Mouse (Mus musculus) intestine, embryonic 14.5 days (tissue): ENCODE results near the gene Mef2a. TPM values are rescaled to one million over a fixed set of nuclear protein-coding genes. Genes with fewer than 3 reads are reported as not detected.

Source experiments
- ATAC-seq: fragments of 200-750 bp; cut with Nextera tagmentation; replicated peaks from 2 replicates; pipeline ENCODE4 v1.8.0; 2017; ENCODE audit warnings: low read depth, moderate number of reproducible peaks, moderate TSS enrichment, moderate library complexity; ENCODE audit not compliant: low FRiP score, low TSS enrichment
- DNase-seq: peaks from one replicate; pipeline ENCODE4 v3.0.0-alpha.2; 2018; ENCODE audit warnings: low spot score
- H3K27ac ChIP-seq: fragments of 300-500 bp; sonication (generic); 2 replicates; pipeline ENCODE4 v1.5.1; 2014; ENCODE audit warnings: low read depth, mild to moderate bottlenecking, control low read depth
- H3K27me3 ChIP-seq: fragments of 300-500 bp; sonication (generic); replicated peaks from 2 replicates; pipeline ENCODE4 v1.6.1; 2014; ENCODE audit warnings: low read length, control low read depth; ENCODE audit not compliant: control insufficient read depth, insufficient read depth
- H3K36me3 ChIP-seq: fragments of 300-500 bp; sonication (generic); 2 replicates; pipeline ENCODE4 v1.6.1; 2014; ENCODE audit warnings: low read length, control low read depth; ENCODE audit not compliant: control insufficient read depth, insufficient read depth
- H3K4me1 ChIP-seq: fragments of 300-500 bp; sonication (generic); replicated peaks from 2 replicates; pipeline ENCODE4 v1.6.1; 2014; ENCODE audit warnings: low read length, control low read depth, mixed read lengths; ENCODE audit not compliant: control insufficient read depth, insufficient read depth
- H3K4me2 ChIP-seq: fragments of 300-500 bp; sonication (generic); 2 replicates; pipeline ENCODE4 v1.6.1; 2014; ENCODE audit warnings: low read length
- H3K4me3 ChIP-seq: fragments of 300-500 bp; sonication (generic); 2 replicates; pipeline ENCODE4 v1.5.1; 2014; ENCODE audit warnings: low read depth, low read length, control low read depth, mixed read lengths
- H3K9ac ChIP-seq: fragments of 300-500 bp; sonication (generic); 2 replicates; pipeline ENCODE4 v1.6.1; 2014; ENCODE audit warnings: mild to moderate bottlenecking, low read length
- H3K9me3 ChIP-seq: fragments of 300-500 bp; sonication (generic); 2 replicates; pipeline ENCODE4 v1.6.1; 2016; ENCODE audit warnings: low read length, control low read depth; ENCODE audit not compliant: control insufficient read depth
- WGBS: fragments of 180-500 bp; shearing (Covaris S2); extraction: QIAGEN DNeasy Blood & Tissue Kit; methylation state at CpG from one replicate; pipeline ENCODE4 v1.1.7; 2014; 5-methylcytosine and 5-hydroxymethylcytosine counted together
- polyA plus RNA-seq: library from polyadenylated mRNA; unstranded; fragments of >200 nt; fragmentation: Nextera tagmentation; extraction: Ambion mirVana; gene quantifications from 2 replicates; pipeline ENCODE4 v1.2.1, GENCODE M21; 2014

Gene Mef2a
- polyA plus RNA-seq, 1 experiment from 2014 or later = 35.3 TPM

GRCm38 (mm10) chr7:67217025-67217424 is 155.6 kb downstream of the Mef2a start:
- Histone ChIP-seq H3K9me3 (no peaks in the 10 kb centered on the region), H3K27ac (no peak overlapping the region), H3K4me2 (no peak overlapping the region), H3K27me3 (no peaks in the 10 kb centered on the region), H3K4me1 (no peaks in the 10 kb centered on the region), H3K4me3 (no peak overlapping the region), H3K9ac (no peak overlapping the region), H3K36me3 (no peaks in the 10 kb centered on the region)
- WGBS = 74% methylated on average over 3 of the region's 3 CpGs
- ATAC-seq = peak; percentile 33; the same call in 1 of the 2 replicates
- DNase-seq = peak; percentile 79

GRCm38 (mm10) chr7:67216351-67216750 is 156.3 kb downstream of the Mef2a start:
- no peak overlapping the region for H3K4me3 ChIP-seq
- DNase-seq (no peak), ATAC-seq (no peak)
- no peak overlapping the region for H3K9ac ChIP-seq
- WGBS = 79% methylated on average over 6 of the region's 6 CpGs
- no peak overlapping the region for H3K4me2 ChIP-seq
- no peaks in the 10 kb centered on the region for H3K9me3 ChIP-seq
- H3K4me1 ChIP-seq = no peaks in the 10 kb centered on the region
- H3K36me3 ChIP-seq = no peaks in the 10 kb centered on the region
- no peak overlapping the region for H3K27ac ChIP-seq
- no peaks in the 10 kb centered on the region for H3K27me3 ChIP-seq

GRCm38 (mm10) chr7:67213589-67213988 is 159.1 kb downstream of the Mef2a start:
- DNase-seq = no peak
- 81% methylated on average over 1 of the region's 1 CpGs for WGBS
- ATAC-seq = no peak
- no peaks in the 10 kb centered on the region for H3K27me3 ChIP-seq
- H3K4me3 ChIP-seq = no peak overlapping the region
- H3K27ac ChIP-seq = no peak overlapping the region
- H3K36me3 ChIP-seq = no peaks in the 10 kb centered on the region
- H3K9me3 ChIP-seq = no peaks in the 10 kb centered on the region
- no peak overlapping the region for H3K9ac ChIP-seq
- no peak overlapping the region for H3K4me2 ChIP-seq
- no peaks in the 10 kb centered on the region for H3K4me1 ChIP-seq

- H3K9me3 ChIP-seq = no peaks in the 10 kb centered on the region
- no peak overlapping the region for H3K4me2 ChIP-seq
- ATAC-seq (no peak), DNase-seq (no peak)
- no peaks in the 10 kb centered on the region for H3K36me3 ChIP-seq
- no peaks in the 10 kb centered on the region for H3K27me3 ChIP-seq
- 62% methylated on average over 4 of the region's 4 CpGs for WGBS
- H3K4me3 ChIP-seq = no peak overlapping the region
- H3K9ac ChIP-seq = no peak overlapping the region
- H3K4me1 ChIP-seq = no peaks in the 10 kb centered on the region
- H3K27ac ChIP-seq = no peak overlapping the region
Measured at GRCm38 (mm10) chr7:67211971-67212370, 160.7 kb downstream of the Mef2a start.

GRCm38 (mm10) chr7:67211341-67211740 is 161.3 kb downstream of the Mef2a start:
- Histone ChIP-seq H3K4me2 (no peak overlapping the region), H3K9me3 (no peaks in the 10 kb centered on the region), H3K27me3 (no peaks in the 10 kb centered on the region), H3K4me3 (no peak overlapping the region), H3K36me3 (no peaks in the 10 kb centered on the region), H3K9ac (no peak overlapping the region), H3K27ac (no peak overlapping the region), H3K4me1 (no peaks in the 10 kb centered on the region)
- ATAC-seq (no peak), DNase-seq (no peak)
- 68% methylated on average over 6 of the region's 6 CpGs for whole genome bisulfite sequencing

GRCm38 (mm10) chr7:67210004-67210833 is 162.4 kb downstream of the Mef2a start:
- DNase-seq (no peak), ATAC-seq (no peak)
- H3K4me3 ChIP-seq = no peak overlapping the region
- WGBS = 55% methylated on average over 6 of the region's 6 CpGs
- H3K9ac ChIP-seq = no peak overlapping the region
- no peaks in the 10 kb centered on the region for H3K36me3 ChIP-seq
- no peak overlapping the region for H3K27ac ChIP-seq
- no peak overlapping the region for H3K4me2 ChIP-seq
- H3K4me1 ChIP-seq = no peaks in the 10 kb centered on the region
- no peaks in the 10 kb centered on the region for H3K9me3 ChIP-seq
- H3K27me3 ChIP-seq = no peaks in the 10 kb centered on the region

GRCm38 (mm10) chr7:67208317-67208716 is 164.3 kb downstream of the Mef2a start:
- Histone ChIP-seq H3K9me3 (no peaks in the 10 kb centered on the region), H3K27ac (no peak overlapping the region), H3K27me3 (no peaks in the 10 kb centered on the region)

GRCm38 (mm10) chr7:67207701-67208100 is 165.0 kb downstream of the Mef2a start:
- Histone ChIP-seq H3K9ac (no peak overlapping the region), H3K9me3 (no peaks in the 10 kb centered on the region), H3K4me3 (no peak overlapping the region), H3K36me3 (no peaks in the 10 kb centered on the region), H3K27ac (no peak overlapping the region), H3K27me3 (no peaks in the 10 kb centered on the region), H3K4me1 (no peaks in the 10 kb centered on the region), H3K4me2 (no peak overlapping the region)
- 31% methylated on average over 6 of the region's 6 CpGs for WGBS
- no peak for DNase-seq
- ATAC-seq = no peak

More at GRCm38 (mm10) chr7:67208317-67208716, 164.3 kb downstream of the Mef2a start:
- Histone ChIP-seq H3K36me3 (no peaks in the 10 kb centered on the region), H3K9ac (no peak overlapping the region), H3K4me2 (no peak overlapping the region), H3K4me1 (no peaks in the 10 kb centered on the region), H3K4me3 (no peak overlapping the region)
- ATAC-seq = no peak
- 86% methylated on average over 1 of the region's 1 CpGs for WGBS
- no peak for DNase-seq

GRCm38 (mm10) chr7:67206496-67206895 is 166.2 kb downstream of the Mef2a start:
- no peaks in the 10 kb centered on the region for H3K9me3 ChIP-seq
- no peak overlapping the region for H3K4me3 ChIP-seq
- H3K27me3 ChIP-seq = no peaks in the 10 kb centered on the region
- DNase-seq (no peak), ATAC-seq (no peak)
- no peaks in the 10 kb centered on the region for H3K4me1 ChIP-seq
- H3K9ac ChIP-seq = no peak overlapping the region
- no peak overlapping the region for H3K27ac ChIP-seq
- WGBS = 69% methylated on average over 10 of the region's 10 CpGs
- no peaks in the 10 kb centered on the region for H3K36me3 ChIP-seq
- H3K4me2 ChIP-seq = no peak overlapping the region
